Mouse (Mus musculus): ENCODE data around the gene Col4a2.

GRCm38 (mm10) chr8:11298531-11299316 lies 13.9 kb upstream of the Col4a2 start:
- TF ChIP-seq CTCF (IDR thresholded peaks at IDR 0.05; ENCODE audit: borderline replicate concordance, extremely low read depth, insufficient read depth, insufficient read length) (no peak), POLR2A (IDR thresholded peaks at IDR 0.05; ENCODE audit: borderline replicate concordance, extremely low read depth, insufficient read depth, insufficient read length, poor library complexity, severe bottlenecking) (no peak)

All from brain, embryonic 14.5 days (tissue).